Mouse (Mus musculus) embryonic facial prominence, embryonic 10.5 days (tissue): ENCODE measurements at regions not wholly inside any gene's neighbourhood (a gene's known extent, or its start where the extent isn't known, plus 50 kb on each side); places are given as distances from the start of the nearest gene placed in this dataset.
A peak's percentile ranks its signal among the peaks of the same experiment; 100 is the strongest.

Experiments used
- DNase-seq: peaks from one replicate; pipeline ENCODE4 v3.0.0-alpha.2; 2017; ENCODE audit warnings: low spot score
- H3K27ac ChIP-seq: fragments of 300-500 bp; sonication (generic); replicated peaks from 2 replicates; pipeline ENCODE4 v1.5.1; 2016; ENCODE audit warnings: mild to moderate bottlenecking
- H3K27me3 ChIP-seq: fragments of 300-500 bp; sonication (generic); replicated peaks from 2 replicates; pipeline ENCODE4 v1.6.1; 2016; ENCODE audit warnings: low read depth, mild to moderate bottlenecking; ENCODE audit not compliant: poor library complexity, severe bottlenecking
- H3K36me3 ChIP-seq: fragments of 300-500 bp; sonication (generic); replicated peaks from 2 replicates; pipeline ENCODE4 v1.6.1; 2016; ENCODE audit warnings: mild to moderate bottlenecking, moderate library complexity
- H3K4me1 ChIP-seq: fragments of 300-500 bp; sonication (generic); 2 replicates; pipeline ENCODE4 v1.6.1; 2016
- H3K4me3 ChIP-seq: fragments of 300-500 bp; sonication (generic); 2 replicates; pipeline ENCODE4 v1.5.1; 2016; ENCODE audit warnings: mild to moderate bottlenecking, moderate library complexity
- H3K9me3 ChIP-seq: fragments of 300-500 bp; sonication (generic); 2 replicates; pipeline ENCODE4 v1.6.1; 2016; ENCODE audit warnings: mild to moderate bottlenecking
- WGBS: fragments of 180-500 bp; shearing (Covaris S2); methylation state at CpG from one replicate; pipeline ENCODE4 v1.1.7; 2016; 5-methylcytosine and 5-hydroxymethylcytosine counted together

- H3K4me3 ChIP-seq = no peak overlapping the region
- no peaks in the 10 kb centered on the region for H3K4me1 ChIP-seq
- no peaks in the 10 kb centered on the region for H3K36me3 ChIP-seq
- no peaks in the 10 kb centered on the region; the same call in 1 of the 2 replicates for H3K9me3 ChIP-seq
- no peak for DNase-seq
- 92% methylated on average over 8 of the region's 8 CpGs for WGBS
- H3K27ac ChIP-seq = no peak overlapping the region
- no peaks in the 10 kb centered on the region for H3K27me3 ChIP-seq
These were observed 248.7 kb upstream of the Tpk1 start for GRCm38 (mm10) chr6:43914741-43915140.

- Histone ChIP-seq H3K9me3 (no peaks in the 10 kb centered on the region), H3K27ac (no peak overlapping the region), H3K36me3 (no peaks in the 10 kb centered on the region), H3K27me3 (no peaks in the 10 kb centered on the region), H3K4me3 (no peak overlapping the region), H3K4me1 (no peaks in the 10 kb centered on the region)
- WGBS = 77% methylated on average over 3 of the region's 3 CpGs
- no peak for DNase-seq
These were observed 219.9 kb upstream of the Tpk1 start for GRCm38 (mm10) chr6:43885992-43886391.

DNA sequence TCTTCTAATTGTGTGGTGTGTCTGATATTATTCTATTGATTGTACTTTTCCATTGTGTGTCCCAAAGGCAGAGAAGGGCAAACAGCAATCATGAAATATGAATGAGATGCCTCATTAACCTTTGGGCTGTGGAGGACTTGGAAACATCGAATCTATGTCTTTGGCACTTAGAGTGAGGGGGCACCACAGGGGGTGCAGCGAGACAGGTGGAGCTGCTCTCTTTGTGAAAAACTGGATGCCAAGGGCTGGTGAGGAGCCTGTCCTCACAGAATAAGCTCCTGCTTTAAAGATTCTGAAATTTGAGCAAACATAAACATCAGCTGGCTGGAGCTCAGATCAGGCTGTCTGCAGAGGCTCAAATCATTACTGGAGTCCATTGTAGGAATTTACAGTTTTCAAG, 210.6 kb upstream of the Tpk1 start:
- 76% methylated on average over 2 of the region's 2 CpGs for WGBS
- H3K4me3 ChIP-seq = no peak overlapping the region
- no peak overlapping the region for H3K27ac ChIP-seq
- H3K27me3 ChIP-seq = no peaks in the 10 kb centered on the region
- DNase-seq = no peak
- no peaks in the 10 kb centered on the region for H3K4me1 ChIP-seq
- H3K36me3 ChIP-seq = no peaks in the 10 kb centered on the region
- H3K9me3 ChIP-seq = no peaks in the 10 kb centered on the region

DNA sequence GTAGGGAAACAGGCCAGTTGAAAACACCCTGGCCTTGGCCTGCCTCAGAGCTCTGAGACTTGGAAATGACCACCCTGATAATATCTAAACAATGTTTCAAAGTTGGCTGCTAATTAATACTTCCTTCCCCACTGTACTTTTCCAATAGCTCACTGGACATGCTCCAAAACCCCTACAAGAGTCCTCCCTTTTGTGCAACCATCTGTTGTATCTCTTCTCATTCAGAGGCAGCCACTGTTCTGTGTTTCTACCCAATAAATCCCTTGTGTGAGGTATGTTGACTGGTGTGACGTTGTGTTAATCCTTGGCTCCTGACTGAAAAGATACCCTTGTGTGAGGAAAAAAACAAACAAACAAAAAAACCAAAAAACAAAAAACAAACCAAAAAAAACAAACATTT, 193.3 kb upstream of the Tpk1 start:
- Histone ChIP-seq H3K4me3 (no peak overlapping the region), H3K4me1 (no peaks in the 10 kb centered on the region), H3K9me3 (no peaks in the 10 kb centered on the region), H3K27ac (no peak overlapping the region), H3K36me3 (no peaks in the 10 kb centered on the region), H3K27me3 (no peaks in the 10 kb centered on the region)
- 59% methylated on average over 1 of the region's 1 CpGs for WGBS
- DNase-seq = no peak

GRCm38 (mm10) chr6:43857046-43857445, 191.0 kb upstream of the Tpk1 start:
- WGBS = 73% methylated on average over 1 of the region's 1 CpGs
- DNase-seq = no peak
- Histone ChIP-seq H3K4me3 (no peak overlapping the region), H3K4me1 (no peaks in the 10 kb centered on the region), H3K27ac (no peak overlapping the region), H3K9me3 (no peaks in the 10 kb centered on the region), H3K27me3 (no peaks in the 10 kb centered on the region), H3K36me3 (no peaks in the 10 kb centered on the region)

- Histone ChIP-seq H3K9me3 (no peaks in the 10 kb centered on the region), H3K27ac (no peak overlapping the region), H3K4me1 (no peaks in the 10 kb centered on the region), H3K27me3 (no peaks in the 10 kb centered on the region), H3K4me3 (no peak overlapping the region), H3K36me3 (no peaks in the 10 kb centered on the region)
- 75% methylated on average over 1 of the region's 1 CpGs for WGBS
- DNase-seq = no peak
These were observed 187.4 kb upstream of the Tpk1 start for GRCm38 (mm10) chr6:43853461-43853860.

DNA sequence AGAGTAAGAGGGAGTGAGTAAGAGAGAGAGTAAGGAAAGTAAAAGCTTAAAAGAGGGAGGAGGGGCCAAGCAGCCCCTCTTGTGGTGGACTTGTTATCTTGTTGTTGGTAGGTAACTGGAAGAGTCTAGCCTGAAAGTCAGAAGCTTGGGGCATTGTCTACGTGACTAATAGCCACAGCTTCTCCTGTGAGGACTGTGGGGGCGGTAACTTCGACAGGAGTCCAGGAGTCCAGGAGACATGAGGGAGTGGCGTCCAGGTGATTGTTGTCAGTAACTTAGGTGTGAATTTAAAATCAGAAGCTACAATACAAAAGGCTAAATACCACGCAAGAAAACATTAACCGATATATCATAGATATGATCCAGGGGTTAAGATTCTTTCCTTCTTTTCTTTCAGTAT, 185.2 kb upstream of the Tpk1 start:
- Histone ChIP-seq H3K4me3 (no peak overlapping the region), H3K4me1 (no peaks in the 10 kb centered on the region), H3K9me3 (no peaks in the 10 kb centered on the region), H3K27ac (no peak overlapping the region), H3K36me3 (no peaks in the 10 kb centered on the region), H3K27me3 (no peaks in the 10 kb centered on the region)
- no peak for DNase-seq
- 90% methylated on average over 6 of the region's 6 CpGs for WGBS

- H3K27me3 ChIP-seq = no peaks in the 10 kb centered on the region
- no peak overlapping the region for H3K27ac ChIP-seq
- H3K9me3 ChIP-seq = no peaks in the 10 kb centered on the region
- WGBS = 52% methylated on average over 6 of the region's 6 CpGs
- no peak overlapping the region for H3K4me3 ChIP-seq
- no peaks in the 10 kb centered on the region for H3K4me1 ChIP-seq
- H3K36me3 ChIP-seq = no peaks in the 10 kb centered on the region
- DNase-seq = peak; percentile 10
These were observed 172.9 kb upstream of the Tpk1 start for GRCm38 (mm10) chr6:43838960-43839359.

GRCm38 (mm10) chr6:43829903-43830302, 163.8 kb upstream of the Tpk1 start:
- Histone ChIP-seq H3K27ac (no peak overlapping the region), H3K4me3 (no peak overlapping the region), H3K36me3 (no peaks in the 10 kb centered on the region), H3K9me3 (no peaks in the 10 kb centered on the region), H3K27me3 (no peaks in the 10 kb centered on the region), H3K4me1 (no peaks in the 10 kb centered on the region)
- no peak for DNase-seq
- WGBS = 84% methylated on average over 3 of the region's 3 CpGs
